Mouse (Mus musculus): ENCODE data around the gene Nsa2.
"Not testable (repeated sequence)": the region's sequence is repeated elsewhere in the genome, so short reads cannot be mapped to it uniquely, and the experiment has no call there.

Nsa2 gene

GRCm38 (mm10) chr13:97137466-97138400, at the start of gene Nsa2, which contains the start of gene Gfm2:
Gene Nsa2, minus strand, starts transcription at chr13:97137937.
Gene Gfm2, plus strand, starts transcription at chr13:97137937.
- DNase-seq (ENCODE audit: low read depth, low spot score): peak; percentile 99

GRCm38 (mm10) chr13:97186346-97186745, 48.6 kb upstream of the Nsa2 start:
- DNase-seq (ENCODE audit: low read depth, low spot score): no peak

- no peak for DNase-seq (ENCODE audit: low read depth, low spot score)
Measured at GRCm38 (mm10) chr13:97184656-97185055, 46.9 kb upstream of the Nsa2 start.

- DNase-seq (ENCODE audit: low read depth, low spot score): no peak
Measured at GRCm38 (mm10) chr13:97184168-97184567, 46.4 kb upstream of the Nsa2 start.

- DNase-seq (ENCODE audit: low read depth, low spot score): no peak
Measured at GRCm38 (mm10) chr13:97182821-97183220, 45.1 kb upstream of the Nsa2 start.

GRCm38 (mm10) chr13:97180113-97180828, 42.5 kb upstream of the Nsa2 start:
- DNase-seq (ENCODE audit: low read depth, low spot score): no peak

- DNase-seq (ENCODE audit: low read depth, low spot score): no peak
Measured at GRCm38 (mm10) chr13:97178943-97179342, 41.2 kb upstream of the Nsa2 start.

GRCm38 (mm10) chr13:97176731-97177130, 39.0 kb upstream of the Nsa2 start:
- peak; percentile 51 for DNase-seq (ENCODE audit: low read depth, low spot score)

GRCm38 (mm10) chr13:97175520-97176264, 38.0 kb upstream of the Nsa2 start:
- DNase-seq (ENCODE audit: low read depth, low spot score): no peak

GRCm38 (mm10) chr13:97145834-97146233, 8.1 kb upstream of the Nsa2 start:
- DNase-seq (ENCODE audit: low read depth, low spot score): peak; percentile 62

GRCm38 (mm10) chr13:97142321-97142720, 4.6 kb upstream of the Nsa2 start:
- DNase-seq (ENCODE audit: low read depth, low spot score): no peak

- DNase-seq (ENCODE audit: low read depth, low spot score): not testable (repeated sequence)
Measured at GRCm38 (mm10) chr13:97138404-97138931, 731 bp upstream of the Nsa2 start.

- DNase-seq (ENCODE audit: low read depth, low spot score): not testable (repeated sequence)
Measured at GRCm38 (mm10) chr13:97130413-97130812, 7.3 kb downstream of the Nsa2 start.

- not testable (repeated sequence) for DNase-seq (ENCODE audit: low read depth, low spot score)
Measured at GRCm38 (mm10) chr13:97129654-97130053, 8.1 kb downstream of the Nsa2 start.

- no peak for DNase-seq (ENCODE audit: low read depth, low spot score)
Measured at GRCm38 (mm10) chr13:97121341-97121740, 16.4 kb downstream of the Nsa2 start.

GRCm38 (mm10) chr13:97109046-97109445, 28.7 kb downstream of the Nsa2 start:
- DNase-seq (ENCODE audit: low read depth, low spot score): no peak

GRCm38 (mm10) chr13:97107721-97108120, 30.0 kb downstream of the Nsa2 start:
- not testable (repeated sequence) for DNase-seq (ENCODE audit: low read depth, low spot score)

GRCm38 (mm10) chr13:97104996-97105395, 32.7 kb downstream of the Nsa2 start:
- peak; percentile 26 for DNase-seq (ENCODE audit: low read depth, low spot score)

GRCm38 (mm10) chr13:97099187-97099852, 38.4 kb downstream of the Nsa2 start, which contains the start of gene Gm6169:
Gene Gm6169, minus strand, starts transcription at chr13:97099237.
- peak; percentile 86 for DNase-seq (ENCODE audit: low read depth, low spot score)

GRCm38 (mm10) chr13:97095726-97096125, 42.0 kb downstream of the Nsa2 start:
- peak; percentile 51 for DNase-seq (ENCODE audit: low read depth, low spot score)

- no peak for DNase-seq (ENCODE audit: low read depth, low spot score)
Measured at GRCm38 (mm10) chr13:97088183-97088582, 49.6 kb downstream of the Nsa2 start.
